In genomic region chr5:99978699-99979442, GRCm38 (mm10) we compare ENCODE assay signal across 8 mouse cellular contexts. TPM values are rescaled to one million over a fixed set of nuclear protein-coding genes. Genes with fewer than 3 reads are reported as not detected.
DNase-seq lines count a peak whose midpoint lies in the region; ATAC-seq and TF ChIP-seq lines count a peak whose summit lies in the region.

Gene Hnrnpd, minus strand, starts transcription at chr5:99978938.
Gene 4930524J08Rik, plus strand, starts transcription at chr5:99979061.

- H3K36me3 ChIP-seq in CH12.LX (replicated peaks in 1 of 2; ENCODE audit: control insufficient read depth in 1 of 2, insufficient read depth in 1 of 2, low read length in 1 of 2), result peaks cover 2 to 19% of the 10 kb centered on the region in 2 experiments
- peaks cover 40% of the 10 kb centered on the region for H3K36me3 ChIP-seq in forebrain, embryonic 10.5 days (replicated peaks)
- no peaks in the 10 kb centered on the region for H3K36me3 ChIP-seq in heart, embryonic 15.5 days
- peaks cover 14% of the 10 kb centered on the region for H3K36me3 ChIP-seq in liver, embryonic 13.5 days
- H3K36me3 ChIP-seq in stomach, embryonic 14.5 days (ENCODE audit: control insufficient read depth, insufficient read depth, low read length), result peaks cover 5% of the 10 kb centered on the region; the same call in 1 of the 2 replicates

- peaks cover 4 to 24% of the 10 kb centered on the region in 2 experiments; a peak in 3 of 4 replicates for H3K4me1 ChIP-seq in CH12.LX (ENCODE audit: control insufficient read depth in 1 of 2, insufficient read depth in 2 of 2)
- peaks cover 32% of the 10 kb centered on the region for H3K4me1 ChIP-seq in forebrain, embryonic 10.5 days
- H3K4me1 ChIP-seq in heart, embryonic 15.5 days (replicated peaks), result peaks cover 22% of the 10 kb centered on the region
- H3K4me1 ChIP-seq in liver, embryonic 13.5 days (replicated peaks), result peaks cover 43% of the 10 kb centered on the region
- peaks cover 14% of the 10 kb centered on the region; the same call in 1 of the 2 replicates for H3K4me1 ChIP-seq in stomach, embryonic 14.5 days (ENCODE audit: control insufficient read depth, insufficient read depth, low read length)

- H3K79me2 ChIP-seq in CH12.LX (replicated peaks; ENCODE audit: control insufficient read depth, extremely low read depth, insufficient read depth, poor library complexity, severe bottlenecking), result peaks cover 45% of the 10 kb centered on the region

- H3K4me2 ChIP-seq in CH12.LX (ENCODE audit: insufficient read depth, low read depth, poor library complexity, severe bottlenecking), result peak within 1 kb of the TSS; percentile 94
- peak within 1 kb of the TSS; percentile 83 for H3K4me2 ChIP-seq in heart, embryonic 15.5 days
- H3K4me2 ChIP-seq in liver, embryonic 13.5 days, result peak within 1 kb of the TSS; percentile 89
- peak within 1 kb of the TSS; percentile 79 for H3K4me2 ChIP-seq in stomach, embryonic 14.5 days (replicated peaks; ENCODE audit: low read depth, low read length)

- no peaks in the 10 kb centered on the region for H3K27me3 ChIP-seq in CH12.LX (replicated peaks)
- no peaks in the 10 kb centered on the region for H3K27me3 ChIP-seq in forebrain, embryonic 10.5 days (ENCODE audit: poor library complexity, severe bottlenecking)
- no peaks in the 10 kb centered on the region for H3K27me3 ChIP-seq in heart, embryonic 15.5 days
- H3K27me3 ChIP-seq in liver, embryonic 13.5 days, result no peaks in the 10 kb centered on the region
- H3K27me3 ChIP-seq in stomach, embryonic 14.5 days (ENCODE audit: control insufficient read depth, insufficient read depth, low read length), result no peaks in the 10 kb centered on the region

- no peak for TF ChIP-seq CTCF in CH12.LX (conservative IDR thresholded peaks at IDR 0.05 in 1 of 2, IDR thresholded peaks at IDR 0.05 in 1 of 2; ENCODE audit: low read depth in 2 of 2, low read length in 2 of 2)

- H3K9me3 ChIP-seq in CH12.LX (replicated peaks; ENCODE audit: low read length), result peaks cover 3% of the 10 kb centered on the region
- H3K9me3 ChIP-seq in forebrain, embryonic 10.5 days, result no peaks in the 10 kb centered on the region
- no peaks in the 10 kb centered on the region for H3K9me3 ChIP-seq in heart, embryonic 15.5 days (replicated peaks)
- H3K9me3 ChIP-seq in liver, embryonic 13.5 days (replicated peaks), result no peaks in the 10 kb centered on the region
- no peaks in the 10 kb centered on the region for H3K9me3 ChIP-seq in stomach, embryonic 14.5 days (ENCODE audit: control insufficient read depth, low read depth, low read length)

- H3K9ac ChIP-seq in CH12.LX (ENCODE audit: insufficient read depth, low read depth), result peak within 1 kb of the TSS; percentile 100
- peak within 1 kb of the TSS; percentile 99 for H3K9ac ChIP-seq in heart, embryonic 15.5 days
- H3K9ac ChIP-seq in liver, embryonic 13.5 days, result peak within 1 kb of the TSS; percentile 98
- peak within 1 kb of the TSS; percentile 92 for H3K9ac ChIP-seq in stomach, embryonic 14.5 days (replicated peaks; ENCODE audit: low read depth, low read length)

- under 1% methylated on average over 71 of the region's 97 CpGs for WGBS in forebrain, embryonic 10.5 days
- WGBS in heart, embryonic 15.5 days, result under 1% methylated on average over 94 of the region's 97 CpGs
- under 1% methylated on average over 95 of the region's 97 CpGs for WGBS in liver, embryonic 13.5 days (ENCODE audit: insufficient replicate concordance)
- WGBS in stomach, embryonic 14.5 days, result 1% methylated on average over 86 of the region's 97 CpGs

- peak; percentile 97 for ATAC-seq in heart, embryonic 15.5 days (replicated peaks; ENCODE audit: insufficient number of reproducible peaks, insufficient read depth, low FRiP score, low read depth)
- ATAC-seq in liver, embryonic 13.5 days (ENCODE audit: low read depth), result peak; percentile 95
- peak; percentile 97 for ATAC-seq in stomach, embryonic 14.5 days (ENCODE audit: insufficient number of reproducible peaks, insufficient read depth, low FRiP score, low read depth)

- H3K4me3 ChIP-seq in CH12.LX (replicated peaks in 1 of 3; ENCODE audit: low read depth in 2 of 3, low read length in 2 of 3, poor library complexity in 1 of 3), result peak within 1 kb of the TSS; percentile 74 to 99 (median 97)
- peak within 1 kb of the TSS; percentile 97 for H3K4me3 ChIP-seq in forebrain, embryonic 10.5 days
- H3K4me3 ChIP-seq in heart, embryonic 15.5 days, result peak within 1 kb of the TSS; percentile 90
- peak within 1 kb of the TSS; percentile 97 for H3K4me3 ChIP-seq in liver, embryonic 13.5 days (replicated peaks)
- peak within 1 kb of the TSS; percentile 95 for H3K4me3 ChIP-seq in stomach, embryonic 14.5 days (ENCODE audit: low read depth, low read length)

- TF ChIP-seq RAD21 in CH12.LX (IDR thresholded peaks at IDR 0.05; ENCODE audit: low read depth, low read length), result no peak

- peak; percentile 71 for TF ChIP-seq POLR2A in CH12.LX (IDR thresholded peaks at IDR 0.05; ENCODE audit: low read depth, low read length)

- in situ Hi-C loops in CH12.LX (cut with MboI; ENCODE audit: low pct_ligation_motif_present, low pct_unique_long_range_greater_than_20kb, low sequenced_read_pairs), result no loop called here

- dilution Hi-C loops in CH12.LX (cut with MboI; ENCODE audit: extremely low pct_ligation_motif_present, extremely low pct_unique_long_range_greater_than_20kb, low sequenced_read_pairs), result no loop called here

- peak; percentile 94 for DNase-seq in CH12.LX (ENCODE audit: extremely low read depth)
- peak; percentile 94 for DNase-seq in c-Kit-positive CD71-negative TER-119-negative erythroid progenitor cells, embryonic 14.5 days (ENCODE audit: low read depth)
- peak; percentile 98 for DNase-seq in forebrain, embryonic 10.5 days (ENCODE audit: extremely low spot score, low spot score)
- peak; percentile 95 to 98 for DNase-seq in kidney, postnatal 25 days
- peak; percentile 92 for DNase-seq in liver, embryonic 13.5 days
- DNase-seq in natural killer cell, adult 2 months (ENCODE audit: low spot score in 2 of 2), result peak; percentile 89 to 91

- peak within 1 kb of the TSS; percentile 97 for H3K27ac ChIP-seq in CH12.LX (ENCODE audit: insufficient read depth, low read depth)
- peak within 1 kb of the TSS; percentile 100 for H3K27ac ChIP-seq in forebrain, embryonic 10.5 days
- peak within 1 kb of the TSS; percentile 99 for H3K27ac ChIP-seq in heart, embryonic 15.5 days
- peak within 1 kb of the TSS; percentile 94 for H3K27ac ChIP-seq in liver, embryonic 13.5 days
- peak within 1 kb of the TSS; percentile 98 for H3K27ac ChIP-seq in stomach, embryonic 14.5 days (ENCODE audit: low read length)

- TF ChIP-seq EP300 in CH12.LX (IDR thresholded peaks at IDR 0.05; ENCODE audit: low read length), result no peak

TF ChIP-seq in CH12.LX, 34 proteins besides CTCF, POLR2A, EP300 and RAD21 (continues in another document):
- TF ChIP-seq E2F4 (IDR thresholded peaks at IDR 0.05; ENCODE audit: insufficient replicate concordance, low read depth, low read length) (no peak), PAX5 (IDR thresholded peaks at IDR 0.05; ENCODE audit: low read length) (no peak), ZC3H11A (IDR thresholded peaks at IDR 0.05; ENCODE audit: low read depth, low read length) (peak; percentile 75), NRF1 (IDR thresholded peaks at IDR 0.05; ENCODE audit: low read depth, low read length) (peak; percentile 76), JUND (conservative IDR thresholded peaks at IDR 0.05; ENCODE audit: low read depth, low read length) (no peak), HCFC1 (IDR thresholded peaks at IDR 0.05; ENCODE audit: low read depth, low read length) (peak; percentile 75), SMC3 (IDR thresholded peaks at IDR 0.05; ENCODE audit: low read depth, low read length) (no peak), MEF2A (IDR thresholded peaks at IDR 0.05; ENCODE audit: borderline replicate concordance, low read depth, low read length) (no peak), MYC (IDR thresholded peaks at IDR 0.05; ENCODE audit: low read depth, low read length) (no peak; the same call in 1 of the 2 replicates), CHD1 (IDR thresholded peaks at IDR 0.05; ENCODE audit: low read depth, low read length) (0 out of 2 replicates have a peak, but pooled peaks have one; percentile 32), ELF1 (IDR thresholded peaks at IDR 0.05; ENCODE audit: low read depth, low read length) (peak; percentile 84), NELFE (IDR thresholded peaks at IDR 0.05; ENCODE audit: low read depth, low read length) (peak; percentile 40; the same call in 1 of the 2 replicates), ZNF384 (IDR thresholded peaks at IDR 0.05; ENCODE audit: low read depth, low read length) (no peak), JUN (IDR thresholded peaks at IDR 0.05; ENCODE audit: insufficient read depth, low read depth, low read length) (no peak), MXI1 (IDR thresholded peaks at IDR 0.05; ENCODE audit: low read depth, low read length) (peak; percentile 91), MAFK (IDR thresholded peaks at IDR 0.05; ENCODE audit: insufficient replicate concordance, low read length) (no peak), USF1 (IDR thresholded peaks at IDR 0.05; ENCODE audit: low read depth, low read length) (peak; percentile 86), TBP (conservative IDR thresholded peaks at IDR 0.05; ENCODE audit: low read depth, low read length) (no peak), UBTF (IDR thresholded peaks at IDR 0.05; ENCODE audit: low read depth, low read length) (peak; percentile 66; the same call in 1 of the 2 replicates), IRF4 (IDR thresholded peaks at IDR 0.05; ENCODE audit: low read depth, low read length) (peak; percentile 31; the same call in 1 of the 2 replicates)

RNA-seq across cellular contexts. Expression of gene Hnrnpd, which starts in this region (rescaled TPM):
- 19.0 and 28.2 TPM in 2 replicates for total RNA-seq in CH12.LX (2012; rRNA removed)
- total RNA-seq in CH12.LX (2014; rRNA removed), result 41.3 and 52.2 TPM in 2 replicates
- 319 and 373 TPM in 2 replicates for polyA plus RNA-seq in CH12.LX (2012; ENCODE audit: insufficient read length, low read depth)
- 200 and 207 TPM in 2 replicates for polyA plus RNA-seq in forebrain, embryonic 10.5 days (2016; fragmentation: Nextera tagmentation; extraction: Ambion mirVana)
- polyA plus RNA-seq in heart, embryonic 15.5 days (2015; fragmentation: Nextera tagmentation; extraction: Ambion mirVana), result 94.3 and 128 TPM in 2 replicates
- polyA plus RNA-seq in liver, embryonic 13.5 days (2015; fragmentation: Nextera tagmentation; extraction: Ambion mirVana), result 84.1 and 109 TPM in 2 replicates
- polyA plus RNA-seq in stomach, embryonic 14.5 days (2014; fragmentation: Nextera tagmentation; extraction: Ambion mirVana), result 126 and 147 TPM in 2 replicates

RNA-seq across cellular contexts. Expression of gene 4930524J08Rik, which starts in this region (rescaled TPM):
- total RNA-seq in CH12.LX (2012; rRNA removed) (0.72 and 0.84 TPM in 2 replicates), CH12.LX (2014; rRNA removed) (0.50 and 1.0 TPM in 2 replicates)
- polyA plus RNA-seq in CH12.LX (2012; ENCODE audit: insufficient read length, low read depth), result 4.5 and 5.8 TPM in 2 replicates
- 1.7 and 2.2 TPM in 2 replicates for polyA plus RNA-seq in forebrain, embryonic 10.5 days (2016; fragmentation: Nextera tagmentation; extraction: Ambion mirVana)
- 0.52 and 0.84 TPM in 2 replicates for polyA plus RNA-seq in heart, embryonic 15.5 days (2015; fragmentation: Nextera tagmentation; extraction: Ambion mirVana)
- polyA plus RNA-seq in liver, embryonic 13.5 days (2015; fragmentation: Nextera tagmentation; extraction: Ambion mirVana), result 0.46 and 0.59 TPM in 2 replicates
- 2.4 and 3.7 TPM in 2 replicates for polyA plus RNA-seq in stomach, embryonic 14.5 days (2014; fragmentation: Nextera tagmentation; extraction: Ambion mirVana)

Comparison
In these comparisons a context has a peak if more than half of its experiments do, and no peak if none do; other contexts are left out.
1. Peak in every context shown above with its lines: DNase-seq, ATAC-seq, H3K4me3 ChIP-seq and H3K27ac ChIP-seq.